Mouse (Mus musculus) hindbrain, postnatal 0 days (tissue): Measurements from ENCODE around the gene Cdk2ap1. TPM values are rescaled to one million over a fixed set of nuclear protein-coding genes. Genes with fewer than 3 reads are reported as not detected.
"Not testable (repeated sequence)": the region's sequence is repeated elsewhere in the genome, so short reads cannot be mapped to it uniquely, and the experiment has no call there.

Source experiments
- ATAC-seq: fragments of 200-750 bp; cut with Nextera tagmentation; 2 replicates; pipeline ENCODE4 v1.8.0; 2017; ENCODE audit warnings: mild to moderate bottlenecking, moderate TSS enrichment, moderate library complexity
- DNase-seq: peaks from one replicate; pipeline ENCODE4 v3.0.0-alpha.2; 2015; ENCODE audit warnings: low spot score
- H3K27ac ChIP-seq: fragments of 300-500 bp; sonication (generic); 2 replicates; pipeline ENCODE4 v1.5.1; 2014; ENCODE audit warnings: mild to moderate bottlenecking
- H3K27me3 ChIP-seq: fragments of 300-500 bp; sonication (generic); 2 replicates; pipeline ENCODE4 v1.6.1; 2014; ENCODE audit warnings: low read length, mixed read lengths; ENCODE audit not compliant: insufficient read depth
- H3K36me3 ChIP-seq: fragments of 300-500 bp; sonication (generic); 2 replicates; pipeline ENCODE4 v1.6.1; 2014; ENCODE audit warnings: low read length, mixed read lengths; ENCODE audit not compliant: insufficient read depth
- H3K4me1 ChIP-seq: fragments of 300-500 bp; sonication (generic); 2 replicates; pipeline ENCODE4 v1.6.1; 2014; ENCODE audit warnings: antibody characterized with exemption, low read length, mixed read lengths; ENCODE audit not compliant: insufficient read depth
- H3K4me2 ChIP-seq: fragments of 300-500 bp; sonication (generic); 2 replicates; pipeline ENCODE4 v1.6.1; 2014; ENCODE audit warnings: low read depth, mild to moderate bottlenecking, low read length, moderate library complexity, mixed read lengths
- H3K4me3 ChIP-seq: fragments of 300-500 bp; sonication (generic); 2 replicates; pipeline ENCODE4 v1.5.1; 2014; ENCODE audit warnings: low read length
- H3K9ac ChIP-seq: fragments of 300-500 bp; sonication (generic); replicated peaks from 2 replicates; pipeline ENCODE4 v1.6.1; 2014; ENCODE audit warnings: mild to moderate bottlenecking, low read length, moderate library complexity, mixed read lengths
- H3K9me3 ChIP-seq: fragments of 300-500 bp; sonication (generic); 2 replicates; pipeline ENCODE4 v1.6.1; 2016; ENCODE audit warnings: low read length, mixed read lengths
- CTCF ChIP-seq: IDR thresholded peaks from 2 replicates; pipeline ENCODE4 v1.5.1; 2016; ENCODE audit warnings: antibody characterized with exemption, control low read depth, low read depth
- WGBS: fragments of 180-500 bp; shearing (Covaris S2); extraction: QIAGEN DNeasy Blood & Tissue Kit; methylation state at CpG from one replicate; pipeline ENCODE4 v1.1.7; 2014; 5-methylcytosine and 5-hydroxymethylcytosine counted together
- polyA plus RNA-seq: library from polyadenylated mRNA; unstranded; fragments of >200 nt; fragmentation: Nextera tagmentation; extraction: Ambion mirVana; gene quantifications from 2 replicates; pipeline ENCODE4 v1.2.1, GENCODE M21; 2015
- total RNA-seq: library from RNA; depleted of rRNA; stranded (reverse); fragments of >200 nt; gene quantifications from 2 replicates; pipeline ENCODE4 v1.2.3, GENCODE M21; 2014

Cdk2ap1 gene
- total and polyA plus RNA-seq, 2 experiments from 2014 or later: 102 to 209 TPM

GRCm38 (mm10) chr5:124341753-124342339, 21.0 kb downstream of the Cdk2ap1 start:
- H3K4me2 ChIP-seq, H3K27me3 ChIP-seq, DNase-seq, H3K9ac ChIP-seq, H3K4me3 ChIP-seq, H3K27ac ChIP-seq, H3K9me3 ChIP-seq, H3K4me1 ChIP-seq: not testable (repeated sequence)
- 62% methylated on average over 6 of the region's 6 CpGs for WGBS
- peak; percentile 30 for TF ChIP-seq CTCF
- H3K36me3 ChIP-seq: peaks cover 13% of the 10 kb centered on the region
- peak; percentile 55; the same call in 1 of the 2 replicates for ATAC-seq

DNA sequence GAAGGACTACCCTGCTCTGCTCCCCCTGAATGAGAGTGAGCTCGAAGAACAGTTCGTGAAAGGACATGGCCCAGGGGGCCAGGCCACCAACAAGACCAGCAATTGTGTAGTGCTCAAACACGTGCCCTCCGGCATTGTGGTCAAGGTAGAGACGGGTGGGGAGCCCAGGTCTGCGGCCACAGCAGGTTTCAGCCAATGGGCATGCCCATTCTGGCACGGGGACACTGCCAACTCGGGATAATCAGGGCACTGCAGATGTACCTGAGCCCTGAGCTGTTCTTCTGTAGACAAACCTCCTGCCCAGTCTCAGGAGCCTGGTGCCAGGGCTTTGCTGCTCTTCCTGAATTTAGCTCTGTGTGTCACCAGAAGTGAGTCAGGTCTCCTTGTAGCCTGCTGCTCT, 24.1 kb downstream of the Cdk2ap1 start:
- no peak for ATAC-seq
- 79% methylated on average over 8 of the region's 8 CpGs for WGBS
- peaks cover 8% of the 10 kb centered on the region; the same call in 1 of the 2 replicates for H3K4me1 ChIP-seq

DNA sequence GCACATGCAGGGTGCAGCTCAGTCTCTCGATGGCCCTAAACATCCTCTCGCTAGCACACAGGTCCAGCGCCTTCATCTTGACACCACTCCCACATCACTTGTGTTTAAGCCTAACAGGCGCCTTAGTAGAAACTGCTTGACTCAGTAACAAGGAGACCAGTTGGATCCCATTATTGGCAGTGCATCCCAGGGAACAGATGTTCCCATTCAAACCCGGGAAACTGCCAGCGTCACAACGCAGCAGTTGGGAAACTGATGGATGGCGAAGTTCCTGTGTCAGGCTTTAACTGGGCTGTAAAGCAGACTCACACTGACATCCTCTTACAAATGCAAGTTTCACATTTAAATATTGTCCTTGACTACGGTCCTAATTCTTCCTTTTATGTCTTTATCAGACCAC, 25.0 kb downstream of the Cdk2ap1 start:
- H3K4me2 ChIP-seq: no peak overlapping the region
- peak; percentile 68 for DNase-seq
- H3K9me3 ChIP-seq: no peaks in the 10 kb centered on the region
- no peak overlapping the region for H3K9ac ChIP-seq
- 28% methylated on average over 9 of the region's 9 CpGs for WGBS
- no peak overlapping the region for H3K4me3 ChIP-seq
- ATAC-seq: no peak
- TF ChIP-seq CTCF: no peak
- H3K36me3 ChIP-seq: no peaks in the 10 kb centered on the region
- H3K4me1 ChIP-seq: peaks cover 8% of the 10 kb centered on the region; the same call in 1 of the 2 replicates
- no peaks in the 10 kb centered on the region for H3K27me3 ChIP-seq
- H3K27ac ChIP-seq: 0 out of 2 replicates have a peak overlapping the region, but pooled peaks have one; percentile 64

More for the DNA sequence above, 24.1 kb downstream of the Cdk2ap1 start:
- no peak for DNase-seq
- Histone ChIP-seq H3K4me2 (no peak overlapping the region), H3K9me3 (no peaks in the 10 kb centered on the region), H3K9ac (no peak overlapping the region; the same call in 1 of the 2 replicates), H3K36me3 (no peaks in the 10 kb centered on the region), H3K4me3 (no peak overlapping the region), H3K27me3 (no peaks in the 10 kb centered on the region), H3K27ac (peak overlapping the region; percentile 64)
- TF ChIP-seq CTCF: no peak

DNA sequence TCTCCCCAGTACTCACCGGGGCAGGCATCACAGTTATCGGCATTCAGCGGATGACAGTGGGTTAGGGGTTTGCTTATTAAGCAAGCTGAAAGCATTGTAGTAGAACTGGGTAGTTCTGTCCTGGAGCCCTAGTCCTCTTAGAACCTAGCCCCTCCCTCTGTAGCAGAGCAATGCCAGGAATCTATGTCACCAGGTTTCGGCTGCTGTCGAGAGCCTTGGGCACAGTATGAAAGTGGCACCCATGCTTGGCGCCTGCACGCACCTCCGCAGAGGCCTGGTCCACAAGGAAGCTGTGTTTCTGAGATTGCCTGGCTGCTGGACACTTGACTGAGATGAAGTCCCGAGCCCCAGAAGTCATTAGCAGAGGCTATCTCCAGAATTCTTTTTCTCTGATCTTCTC, 25.8 kb downstream of the Cdk2ap1 start:
- no peaks in the 10 kb centered on the region for H3K36me3 ChIP-seq
- H3K9ac ChIP-seq: no peak overlapping the region
- DNase-seq (no peak), ATAC-seq (no peak)
- H3K4me3 ChIP-seq: no peak overlapping the region
- H3K4me2 ChIP-seq: no peak overlapping the region
- H3K27me3 ChIP-seq: no peaks in the 10 kb centered on the region
- H3K9me3 ChIP-seq: no peaks in the 10 kb centered on the region
- H3K27ac ChIP-seq: no peak overlapping the region
- no peak for TF ChIP-seq CTCF
- H3K4me1 ChIP-seq: peaks cover 8% of the 10 kb centered on the region; the same call in 1 of the 2 replicates
- WGBS: 70% methylated on average over 9 of the region's 9 CpGs

GRCm38 (mm10) chr5:124334392-124334791, 28.5 kb downstream of the Cdk2ap1 start:
- no peaks in the 10 kb centered on the region for H3K36me3 ChIP-seq
- H3K9ac ChIP-seq: no peak overlapping the region
- no peak overlapping the region for H3K4me3 ChIP-seq
- H3K4me2 ChIP-seq: 0 out of 2 replicates have a peak overlapping the region, but pooled peaks have one; percentile 17
- peak overlapping the region; percentile 78 for H3K27ac ChIP-seq
- no peaks in the 10 kb centered on the region for H3K9me3 ChIP-seq
- H3K4me1 ChIP-seq: peaks cover 8% of the 10 kb centered on the region; the same call in 1 of the 2 replicates
- ATAC-seq (peak; percentile 93), DNase-seq (peak; percentile 86)
- no peaks in the 10 kb centered on the region for H3K27me3 ChIP-seq
- 9% methylated on average over 6 of the region's 6 CpGs for WGBS
- TF ChIP-seq CTCF: no peak

- Histone ChIP-seq H3K36me3 (no peaks in the 10 kb centered on the region), H3K9ac (no peak overlapping the region), H3K9me3 (no peaks in the 10 kb centered on the region), H3K4me3 (no peak overlapping the region), H3K4me2 (no peak overlapping the region), H3K4me1 (0 out of 2 replicates have a peak, but pooled peaks cover 4% of the 10 kb centered on the region), H3K27ac (no peak overlapping the region), H3K27me3 (no peaks in the 10 kb centered on the region)
- whole genome bisulfite sequencing: 90% methylated on average over 6 of the region's 6 CpGs
- DNase-seq: no peak
- no peak for TF ChIP-seq CTCF
- no peak for ATAC-seq
These were observed 32.8 kb downstream of the Cdk2ap1 start for GRCm38 (mm10) chr5:124330086-124330485.
